Mouse (Mus musculus) ES-E14 (cell line): ENCODE results near the gene Pmm1.

Experiments used
- CHD2 ChIP-seq: IDR thresholded peaks from 2 replicates; pipeline ENCODE4 v1.6.1; 2014; ENCODE audit warnings: mild to moderate bottlenecking, low read depth, low read length, inconsistent platforms
- HCFC1 ChIP-seq: IDR thresholded peaks from 2 replicates; pipeline ENCODE4 v1.6.1; 2012; ENCODE audit warnings: low read length, inconsistent platforms, borderline replicate concordance; ENCODE audit not compliant: insufficient read depth
- MAFK ChIP-seq: IDR thresholded peaks from 2 replicates; pipeline ENCODE4 v1.6.1; 2014; ENCODE audit warnings: mild to moderate bottlenecking, low read depth, low read length, inconsistent platforms; ENCODE audit not compliant: insufficient read depth
- ZC3H11A ChIP-seq: IDR thresholded peaks from 2 replicates; pipeline ENCODE4 v1.6.1; 2012; ENCODE audit warnings: low read depth, mild to moderate bottlenecking, inconsistent platforms, low read length, borderline replicate concordance
- ZNF384 ChIP-seq: IDR thresholded peaks from 2 replicates; pipeline ENCODE4 v1.6.1; 2012; ENCODE audit warnings: low read depth, low read length, inconsistent platforms

DNA sequence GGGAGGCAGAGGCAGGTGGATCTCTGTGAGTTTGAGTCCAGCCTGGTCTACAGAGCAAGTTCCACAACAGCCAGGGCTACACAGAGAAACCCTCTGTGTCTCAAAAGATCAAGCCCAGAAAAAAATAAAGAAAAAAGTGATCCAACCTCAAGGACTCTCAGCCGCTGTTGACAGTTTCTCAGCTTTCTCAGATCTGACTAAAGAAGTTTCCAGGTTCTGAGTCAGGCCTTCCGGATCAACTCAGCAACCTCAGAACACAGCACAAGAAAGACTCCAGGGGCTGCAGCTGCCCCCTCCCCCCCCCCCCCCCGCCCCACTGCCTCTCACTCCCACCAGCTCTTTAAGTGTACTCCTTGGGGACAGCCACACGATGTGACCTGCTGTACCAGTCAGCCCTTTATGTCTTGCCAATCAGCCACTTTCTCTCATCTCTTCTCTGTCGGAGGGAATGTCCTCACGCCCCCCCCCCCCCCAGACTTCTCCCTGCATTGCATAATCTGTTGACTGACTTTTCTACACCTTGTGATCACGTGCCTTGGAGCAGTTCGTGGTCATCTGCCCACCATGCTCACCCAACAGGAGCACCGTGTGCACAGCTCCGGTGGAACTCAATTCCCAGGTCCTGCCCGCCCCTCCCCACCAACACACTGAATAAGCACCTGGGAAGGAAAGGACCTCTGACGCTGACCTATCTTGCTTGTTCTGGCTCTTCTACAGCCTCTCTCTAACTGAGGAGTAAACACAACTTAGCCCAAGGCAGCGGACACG lies 5.5 kb upstream of the Pmm1 start:
- TF ChIP-seq CHD2 (no peak), ZC3H11A (no peak), HCFC1 (no peak), MAFK (no peak), ZNF384 (no peak)
